Mouse (Mus musculus) liver, adult 2 months (tissue): Measurements from ENCODE around the gene Nfe2.

Experiments used
- CTCF ChIP-seq: fragments of 200-500 bp; IDR thresholded peaks from 2 replicates; pipeline ENCODE4 v1.5.1; 2011; ENCODE audit warnings: low read depth, low read length, control low read depth
- POLR2A ChIP-seq: fragments of 200-500 bp; IDR thresholded peaks from 2 replicates; pipeline ENCODE4 v1.6.1; 2011; ENCODE audit warnings: low read length, control low read depth; ENCODE audit not compliant: insufficient read depth; ENCODE audit errors: extremely low read depth

DNA sequence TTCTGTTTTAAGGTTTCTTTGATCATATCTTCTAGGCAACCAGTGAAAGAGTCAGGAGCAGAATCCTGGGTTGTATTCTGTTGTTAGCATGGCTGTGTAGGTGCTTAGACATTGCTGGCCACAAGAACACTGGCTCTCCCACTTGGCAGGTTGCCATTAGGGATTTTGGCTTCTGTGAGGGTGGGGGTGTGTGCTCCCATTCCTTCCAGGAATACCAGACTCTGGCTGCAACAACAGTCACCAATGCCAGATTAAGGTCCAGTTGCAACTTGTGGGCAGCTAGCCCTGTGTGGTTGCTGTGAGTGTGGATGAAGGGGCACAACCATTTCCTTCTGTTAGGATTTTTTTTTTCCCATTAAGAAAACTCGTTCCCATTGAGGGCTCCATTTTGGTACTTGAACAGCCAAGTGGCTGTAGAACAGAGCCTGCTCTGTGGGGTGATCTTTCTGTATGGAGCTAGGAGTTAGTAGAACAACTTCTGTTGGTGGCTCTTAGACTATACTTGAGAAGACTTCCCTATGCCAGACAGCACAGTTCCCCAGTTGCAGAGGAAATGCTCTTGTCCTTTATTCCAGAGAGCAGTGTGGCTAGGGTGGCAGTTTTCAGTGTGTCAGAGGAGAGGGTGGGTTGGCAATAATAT lies 27.7 kb upstream of the Nfe2 start:
- no peak for TF ChIP-seq CTCF
- no peak for TF ChIP-seq POLR2A
